Mouse (Mus musculus) bone marrow macrophage, adult 2 months (primary cell): ENCODE measurements around the gene Olfm2. TPM values are rescaled to one million over a fixed set of nuclear protein-coding genes. Genes with fewer than 3 reads are reported as not detected.

Experiments used
- H3K27ac ChIP-seq: 2 replicates; pipeline ENCODE4 v1.5.1; 2012; ENCODE audit warnings: low read depth, low read length; ENCODE audit not compliant: insufficient read depth
- H3K4me1 ChIP-seq: 2 replicates; pipeline ENCODE4 v1.6.1; 2012; ENCODE audit warnings: low read length; ENCODE audit not compliant: control insufficient read depth, insufficient read depth
- H3K4me3 ChIP-seq: 2 replicates; pipeline ENCODE4 v1.5.1; 2012; ENCODE audit warnings: mild to moderate bottlenecking, low read length, moderate library complexity; ENCODE audit not compliant: insufficient read depth
- CTCF ChIP-seq: IDR thresholded peaks from 2 replicates; pipeline ENCODE4 v1.5.1; 2012; ENCODE audit warnings: low read depth, mild to moderate bottlenecking, low read length, moderate library complexity
- POLR2A ChIP-seq: IDR thresholded peaks from 2 replicates; pipeline ENCODE4 v1.6.1; 2012; ENCODE audit warnings: mild to moderate bottlenecking, low read depth, low read length, borderline replicate concordance
- polyA plus RNA-seq: library from polyadenylated mRNA; stranded (reverse); fragments of >200 nt; gene quantifications from 2 replicates; pipeline ENCODE4 v1.2.4, GENCODE M21; 2012; ENCODE audit not compliant: missing spikeins, insufficient read depth, insufficient read length

Olfm2 gene
- polyA plus RNA-seq, 1 experiment, result not detected

GRCm38 (mm10) chr9:20729451-20729850, 16.7 kb downstream of the Olfm2 start:
- TF ChIP-seq CTCF (no peak), POLR2A (no peak)
- Histone ChIP-seq H3K4me3 (no peak overlapping the region), H3K4me1 (peaks cover 2% of the 10 kb centered on the region; the same call in 1 of the 2 replicates), H3K27ac (no peak overlapping the region)

DNA sequence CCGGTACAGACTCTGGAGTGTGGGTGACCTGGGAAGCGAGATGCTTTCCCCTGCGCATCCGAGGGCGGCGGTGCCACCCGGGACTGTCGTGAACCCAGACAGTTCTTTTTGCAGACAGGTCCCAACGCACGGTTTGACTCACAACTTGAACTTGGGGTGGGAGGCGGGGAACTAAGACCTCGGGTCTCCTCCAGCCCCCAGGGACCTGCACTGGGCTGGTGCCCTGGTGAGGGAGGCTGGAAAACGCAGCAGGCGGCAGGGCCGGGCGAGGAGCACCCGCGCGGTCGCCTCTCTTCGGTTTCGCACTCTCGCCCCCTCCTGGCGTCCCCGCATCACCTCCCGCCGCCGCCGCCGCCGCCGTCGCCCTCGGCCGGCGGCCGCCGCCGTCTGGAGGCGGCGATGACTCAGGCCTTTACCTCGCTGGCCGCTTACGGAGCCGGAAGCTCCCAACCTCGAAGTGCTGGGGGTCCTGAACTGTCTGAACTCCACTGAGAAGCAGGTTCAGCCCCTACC, 18.5 kb downstream of the Olfm2 start:
- Histone ChIP-seq H3K4me1 (peaks cover 2% of the 10 kb centered on the region; the same call in 1 of the 2 replicates), H3K27ac (no peak overlapping the region), H3K4me3 (peak overlapping the region; percentile 55)
- TF ChIP-seq POLR2A (no peak), CTCF (no peak)

DNA sequence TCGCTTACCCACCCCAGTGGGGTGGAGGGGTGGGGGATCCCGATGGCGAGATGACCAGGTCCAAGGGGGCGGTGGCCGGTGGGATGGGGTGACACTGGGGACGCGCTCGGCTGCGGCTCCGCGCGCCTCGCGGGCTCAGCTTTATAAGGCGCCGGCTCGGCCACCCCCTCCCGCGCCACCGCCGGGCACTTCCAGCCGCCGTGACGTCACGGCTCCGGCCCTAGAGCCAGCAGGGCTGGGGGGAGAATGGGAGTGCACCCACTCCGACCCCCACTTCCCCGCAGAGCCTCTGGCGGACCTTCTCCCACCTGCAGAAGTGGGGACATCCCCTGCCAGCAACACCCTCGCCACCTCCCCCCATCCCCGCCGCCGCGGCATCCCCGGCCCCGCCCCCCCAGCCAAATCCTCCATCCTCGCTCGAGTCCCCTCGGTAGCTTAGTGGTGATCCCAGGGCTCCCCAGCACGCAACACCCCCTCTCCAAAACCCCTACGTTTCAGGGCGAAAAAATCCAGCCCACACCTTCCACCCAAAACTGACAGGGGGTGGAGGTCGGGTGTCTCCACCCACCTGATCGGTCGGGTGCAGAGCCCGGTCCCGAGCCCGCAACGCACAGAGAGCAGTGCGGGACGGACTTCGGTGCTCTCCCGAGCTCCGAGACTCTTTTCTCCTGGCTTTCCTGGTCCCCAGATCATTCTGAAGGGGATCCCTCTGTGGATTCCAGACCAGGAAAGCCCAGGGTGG, 19.1 kb downstream of the Olfm2 start:
- Histone ChIP-seq H3K27ac (no peak overlapping the region), H3K4me3 (peak overlapping the region; percentile 55), H3K4me1 (peaks cover 2% of the 10 kb centered on the region; the same call in 1 of the 2 replicates)
- no peak for TF ChIP-seq POLR2A

DNA sequence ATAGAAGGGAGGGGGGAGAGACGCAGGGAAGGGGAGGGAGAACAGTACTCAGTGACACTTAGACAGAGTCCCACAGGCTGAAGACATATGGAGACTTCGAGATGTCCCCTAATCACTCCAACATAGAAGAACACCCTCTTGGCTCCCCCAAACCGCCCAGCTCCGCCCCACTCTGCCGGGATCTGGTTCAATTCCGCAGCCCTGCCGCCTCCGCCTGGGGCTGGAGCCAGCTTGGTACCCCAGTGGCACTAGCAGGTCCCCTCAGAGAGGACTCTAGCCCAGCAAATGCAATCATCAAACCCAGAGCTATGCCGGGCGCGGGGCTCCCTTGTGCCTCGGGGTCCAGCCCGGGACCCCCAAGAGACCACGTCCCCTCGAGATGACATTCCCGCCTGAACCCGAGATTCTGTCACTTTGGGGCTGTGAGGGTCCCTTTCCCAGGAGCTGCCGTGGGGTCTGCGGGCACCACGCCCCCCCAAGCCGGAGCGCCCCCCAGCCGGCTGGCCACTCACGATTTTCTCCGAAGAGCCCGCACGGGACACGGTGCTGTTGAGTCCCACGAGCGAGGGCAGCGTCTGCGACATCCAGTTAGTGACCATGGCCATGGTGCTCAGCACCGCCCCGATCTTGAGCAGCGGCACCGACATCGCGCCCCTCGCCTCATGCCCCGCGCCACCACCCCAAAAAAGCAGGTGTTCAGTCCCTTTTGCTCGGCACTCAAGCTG, 19.9 kb downstream of the Olfm2 start:
- TF ChIP-seq CTCF, result no peak
- no peak for TF ChIP-seq POLR2A
- Histone ChIP-seq H3K27ac (no peak overlapping the region), H3K4me1 (peaks cover 6% of the 10 kb centered on the region), H3K4me3 (peak overlapping the region; percentile 55)

DNA sequence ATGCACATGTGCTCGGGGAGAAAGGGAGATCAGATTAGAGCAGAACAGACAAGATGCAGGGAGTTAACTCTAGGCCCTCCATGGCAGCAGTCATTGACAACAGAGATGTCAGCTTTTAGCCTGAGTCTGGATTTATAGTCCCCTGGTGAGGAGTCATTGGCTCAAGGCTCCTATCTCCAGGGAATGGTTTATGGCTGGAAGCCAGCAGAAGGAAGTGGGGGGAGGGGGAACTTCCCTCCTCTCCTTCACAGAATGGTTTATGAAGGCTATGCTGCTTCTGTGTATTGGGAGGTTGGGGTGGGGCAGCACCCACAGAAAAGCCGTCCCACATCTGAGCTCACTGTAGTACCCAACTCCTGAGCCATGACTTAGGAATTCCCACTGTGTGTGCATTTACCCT, 24.6 kb downstream of the Olfm2 start:
- no peak for TF ChIP-seq CTCF
- TF ChIP-seq POLR2A, result no peak
- Histone ChIP-seq H3K4me1 (peaks cover 4% of the 10 kb centered on the region), H3K4me3 (no peak overlapping the region), H3K27ac (no peak overlapping the region)

GRCm38 (mm10) chr9:20715332-20715731, 30.8 kb downstream of the Olfm2 start:
- Histone ChIP-seq H3K4me3 (no peak overlapping the region), H3K4me1 (no peaks in the 10 kb centered on the region)
- TF ChIP-seq POLR2A (no peak), CTCF (peak; percentile 54)

GRCm38 (mm10) chr9:20713478-20713987, 32.6 kb downstream of the Olfm2 start:
- no peak overlapping the region for H3K27ac ChIP-seq
- no peak overlapping the region for H3K4me3 ChIP-seq
- no peak for TF ChIP-seq CTCF
- H3K4me1 ChIP-seq, result no peaks in the 10 kb centered on the region

More at GRCm38 (mm10) chr9:20715332-20715731, 30.8 kb downstream of the Olfm2 start:
- H3K27ac ChIP-seq, result no peak overlapping the region

DNA sequence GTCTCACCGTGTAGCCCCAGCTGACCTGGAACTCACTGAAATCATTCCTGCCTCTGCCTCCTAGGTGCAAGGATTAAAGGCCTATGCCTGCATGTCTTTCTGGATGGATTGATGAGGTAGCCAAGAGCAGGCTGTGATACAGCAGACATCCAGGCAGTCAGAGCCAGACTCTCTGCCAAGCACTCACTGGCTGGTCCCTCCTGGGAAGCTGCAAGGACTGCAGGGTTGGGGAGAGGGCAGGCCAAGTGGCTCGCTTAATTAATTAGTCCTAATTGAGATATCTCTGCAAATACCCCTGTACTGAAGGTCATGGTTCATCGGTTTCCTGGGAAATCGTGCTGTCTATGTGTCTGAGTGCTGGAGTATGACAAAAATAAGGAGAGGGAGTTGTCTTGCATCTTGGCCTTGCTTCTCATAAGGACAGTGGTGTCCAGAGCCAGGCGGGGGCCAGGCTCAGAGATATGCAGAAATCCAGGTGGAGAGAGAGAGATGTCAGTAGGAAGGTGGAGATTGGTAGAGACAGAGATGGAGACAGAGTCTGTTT, 33.1 kb downstream of the Olfm2 start:
- H3K4me3 ChIP-seq, result no peak overlapping the region
- TF ChIP-seq CTCF (no peak), POLR2A (no peak)
- H3K27ac ChIP-seq, result no peak overlapping the region
- no peaks in the 10 kb centered on the region for H3K4me1 ChIP-seq

DNA sequence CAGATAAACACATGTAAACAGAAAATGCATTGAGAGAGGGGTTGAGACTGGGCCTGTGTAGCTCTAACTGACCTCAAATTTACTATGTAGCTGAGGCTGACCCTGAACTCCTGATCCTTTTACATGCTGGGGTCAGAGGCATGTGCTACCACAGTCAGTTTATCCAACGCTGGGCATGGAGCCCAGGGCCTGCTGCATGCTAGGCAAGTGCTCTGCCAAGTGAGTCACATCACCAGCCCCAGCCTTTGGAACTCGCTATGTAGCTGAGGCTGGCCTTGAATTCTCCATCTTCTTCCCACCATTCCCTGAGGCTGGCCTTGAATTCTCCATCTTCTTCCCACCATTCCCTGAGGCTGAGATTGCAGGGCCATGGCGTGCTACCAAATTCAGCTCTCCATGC, 35.7 kb downstream of the Olfm2 start:
- TF ChIP-seq CTCF, result no peak
- no peak for TF ChIP-seq POLR2A
- H3K27ac ChIP-seq, result no peak overlapping the region
- H3K4me1 ChIP-seq, result no peaks in the 10 kb centered on the region
- no peak overlapping the region for H3K4me3 ChIP-seq

- Histone ChIP-seq H3K4me3 (no peak overlapping the region), H3K4me1 (no peaks in the 10 kb centered on the region), H3K27ac (no peak overlapping the region)
- TF ChIP-seq POLR2A, result no peak
- TF ChIP-seq CTCF, result no peak
These were observed 40.2 kb downstream of the Olfm2 start for GRCm38 (mm10) chr9:20705981-20706380.
